Mouse (Mus musculus) lung, postnatal 0 days (tissue): Measurements from ENCODE around the gene Zfr. TPM values are rescaled to one million over a fixed set of nuclear protein-coding genes. Genes with fewer than 3 reads are reported as not detected.

Experiments used
- ATAC-seq: fragments of 200-750 bp; cut with Nextera tagmentation; 2 replicates; pipeline ENCODE4 v1.8.0; 2017; ENCODE audit warnings: moderate library complexity
- DNase-seq: peaks from one replicate; pipeline ENCODE4 v3.0.0-alpha.2; 2016; ENCODE audit warnings: low spot score
- H3K27ac ChIP-seq: fragments of 300-500 bp; sonication (generic); 2 replicates; pipeline ENCODE4 v1.5.1; 2014; ENCODE audit warnings: antibody characterized with exemption, mild to moderate bottlenecking, low read length, mixed read lengths
- H3K27me3 ChIP-seq: fragments of 300-500 bp; sonication (generic); replicated peaks from 2 replicates; pipeline ENCODE4 v1.6.1; 2014; ENCODE audit warnings: low read length, mixed read lengths; ENCODE audit not compliant: insufficient read depth
- H3K36me3 ChIP-seq: fragments of 300-500 bp; sonication (generic); 2 replicates; pipeline ENCODE4 v1.6.1; 2014; ENCODE audit warnings: low read length, mixed read lengths; ENCODE audit not compliant: insufficient read depth
- H3K4me1 ChIP-seq: fragments of 300-500 bp; sonication (generic); 2 replicates; pipeline ENCODE4 v1.6.1; 2014; ENCODE audit warnings: antibody characterized with exemption, low read depth, low read length, mixed read lengths; ENCODE audit not compliant: insufficient read depth
- H3K4me2 ChIP-seq: fragments of 300-500 bp; sonication (generic); replicated peaks from 2 replicates; pipeline ENCODE4 v1.6.1; 2014; ENCODE audit warnings: low read depth, mild to moderate bottlenecking, low read length, moderate library complexity, mixed read lengths
- H3K4me3 ChIP-seq: fragments of 300-500 bp; sonication (generic); 2 replicates; pipeline ENCODE4 v1.5.1; 2014; ENCODE audit warnings: low read depth, low read length
- H3K9ac ChIP-seq: fragments of 300-500 bp; sonication (generic); replicated peaks from 2 replicates; pipeline ENCODE4 v1.6.1; 2014; ENCODE audit warnings: low read depth, mild to moderate bottlenecking
- H3K9me3 ChIP-seq: fragments of 300-500 bp; sonication (generic); 2 replicates; pipeline ENCODE4 v1.6.1; 2016; ENCODE audit warnings: low read length, mixed read lengths
- CTCF ChIP-seq: IDR thresholded peaks from 2 replicates; pipeline ENCODE4 v1.5.1; 2016; ENCODE audit warnings: antibody characterized with exemption, mild to moderate bottlenecking
- EP300 ChIP-seq: IDR thresholded peaks from 2 replicates; pipeline ENCODE4 v1.6.1; 2016; ENCODE audit warnings: antibody characterized with exemption, mild to moderate bottlenecking, control low read depth
- WGBS: fragments of 180-500 bp; shearing (Covaris S2); extraction: QIAGEN DNeasy Blood & Tissue Kit; methylation state at CpG from one replicate; pipeline ENCODE4 v1.1.7; 2014; 5-methylcytosine and 5-hydroxymethylcytosine counted together
- polyA plus RNA-seq: library from polyadenylated mRNA; unstranded; fragments of >200 nt; fragmentation: Nextera tagmentation; extraction: Ambion mirVana; gene quantifications from 2 replicates; pipeline ENCODE4 v1.2.1, GENCODE M21; 2015

The Zfr gene
- polyA plus RNA-seq, 1 experiment from 2014 or later: 91.9 TPM

- H3K27ac ChIP-seq: no peak overlapping the region
- no peak for TF ChIP-seq CTCF
- no peak for TF ChIP-seq EP300
- H3K4me3 ChIP-seq: no peak overlapping the region
- ATAC-seq: no peak
- DNase-seq: no peak
- no peak overlapping the region for H3K9ac ChIP-seq
- H3K9me3 ChIP-seq: no peaks in the 10 kb centered on the region
- no peak overlapping the region for H3K4me2 ChIP-seq
- H3K36me3 ChIP-seq: peaks cover 4% of the 10 kb centered on the region; the same call in 1 of the 2 replicates
- no peaks in the 10 kb centered on the region for H3K27me3 ChIP-seq
- H3K4me1 ChIP-seq: no peaks in the 10 kb centered on the region
- 48% methylated on average over 1 of the region's 1 CpGs for WGBS
Measured at GRCm38 (mm10) chr15:12134546-12134945, 16.9 kb downstream of the Zfr start.

- H3K36me3 ChIP-seq: peaks cover 6% of the 10 kb centered on the region; the same call in 1 of the 2 replicates
- no peak overlapping the region for H3K27ac ChIP-seq
- TF ChIP-seq CTCF (no peak), EP300 (no peak)
- H3K27me3 ChIP-seq: no peaks in the 10 kb centered on the region
- H3K9me3 ChIP-seq: no peaks in the 10 kb centered on the region
- 41% methylated on average over 3 of the region's 3 CpGs for WGBS
- H3K9ac ChIP-seq: no peak overlapping the region
- no peaks in the 10 kb centered on the region for H3K4me1 ChIP-seq
- no peak for ATAC-seq
- H3K4me3 ChIP-seq: no peak overlapping the region
- DNase-seq: no peak
- no peak overlapping the region for H3K4me2 ChIP-seq
Measured at GRCm38 (mm10) chr15:12135368-12135767, 17.7 kb downstream of the Zfr start.

GRCm38 (mm10) chr15:12136371-12136770 lies 18.7 kb downstream of the Zfr start:
- ATAC-seq: no peak
- no peak overlapping the region for H3K9ac ChIP-seq
- TF ChIP-seq EP300 (no peak), CTCF (no peak)

GRCm38 (mm10) chr15:12140985-12141729 lies 23.5 kb downstream of the Zfr start:
- TF ChIP-seq EP300 (no peak), CTCF (no peak)
- H3K4me2 ChIP-seq: no peak overlapping the region
- no peak overlapping the region for H3K27ac ChIP-seq
- H3K9ac ChIP-seq: no peak overlapping the region
- ATAC-seq (no peak), DNase-seq (no peak)
- H3K36me3 ChIP-seq: peaks cover 11% of the 10 kb centered on the region; the same call in 1 of the 2 replicates
- no peaks in the 10 kb centered on the region for H3K27me3 ChIP-seq
- WGBS: 77% methylated on average over 8 of the region's 8 CpGs
- H3K4me1 ChIP-seq: no peaks in the 10 kb centered on the region
- H3K9me3 ChIP-seq: no peaks in the 10 kb centered on the region
- H3K4me3 ChIP-seq: no peak overlapping the region

More at GRCm38 (mm10) chr15:12136371-12136770, 18.7 kb downstream of the Zfr start:
- Histone ChIP-seq H3K4me2 (no peak overlapping the region), H3K9me3 (no peaks in the 10 kb centered on the region), H3K4me1 (no peaks in the 10 kb centered on the region), H3K36me3 (peaks cover 9% of the 10 kb centered on the region; the same call in 1 of the 2 replicates), H3K4me3 (no peak overlapping the region), H3K27me3 (no peaks in the 10 kb centered on the region), H3K27ac (no peak overlapping the region)
- DNase-seq: no peak
- WGBS: 83% methylated on average over 6 of the region's 6 CpGs

GRCm38 (mm10) chr15:12147423-12147822 lies 29.8 kb downstream of the Zfr start:
- H3K4me1 ChIP-seq: no peaks in the 10 kb centered on the region
- DNase-seq: no peak
- no peak overlapping the region for H3K4me2 ChIP-seq
- no peak for ATAC-seq
- H3K36me3 ChIP-seq: peaks cover 17% of the 10 kb centered on the region; the same call in 1 of the 2 replicates
- no peak overlapping the region for H3K27ac ChIP-seq
- no peak for TF ChIP-seq EP300
- TF ChIP-seq CTCF: no peak
- no peak overlapping the region for H3K9ac ChIP-seq
- no peak overlapping the region for H3K4me3 ChIP-seq
- no peaks in the 10 kb centered on the region for H3K9me3 ChIP-seq
- WGBS: 83% methylated on average over 2 of the region's 2 CpGs
- no peaks in the 10 kb centered on the region for H3K27me3 ChIP-seq

- WGBS: 80% methylated on average over 6 of the region's 6 CpGs
- Histone ChIP-seq H3K4me1 (no peaks in the 10 kb centered on the region), H3K36me3 (peaks cover 27% of the 10 kb centered on the region; the same call in 1 of the 2 replicates), H3K4me2 (no peak overlapping the region), H3K9ac (no peak overlapping the region), H3K4me3 (no peak overlapping the region), H3K9me3 (no peaks in the 10 kb centered on the region), H3K27me3 (no peaks in the 10 kb centered on the region), H3K27ac (no peak overlapping the region)
- DNase-seq (no peak), ATAC-seq (no peak)
- TF ChIP-seq CTCF (no peak), EP300 (no peak)
Measured at GRCm38 (mm10) chr15:12149501-12149900, 31.9 kb downstream of the Zfr start.
